Mouse (Mus musculus): Measurements from ENCODE around the gene Cd302.

The Cd302 gene

DNA sequence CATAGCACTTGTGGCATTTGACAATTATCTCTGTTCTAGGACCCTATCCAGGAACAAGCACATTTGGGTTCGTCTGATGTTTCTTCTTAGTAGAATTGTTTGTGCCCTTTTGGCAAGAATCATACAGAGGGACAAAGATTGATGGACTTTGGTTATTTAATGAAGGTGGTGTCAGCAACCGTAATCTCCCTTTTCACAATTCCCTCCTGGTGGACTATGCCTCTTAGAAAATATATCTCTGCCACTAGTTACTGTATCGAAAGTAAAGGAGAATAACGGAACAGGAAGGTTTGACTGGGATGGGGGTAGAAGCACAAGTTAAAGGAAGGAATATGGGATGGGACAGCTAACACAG is at the start of gene Cd302:
Cd302 (minus strand) TSS at position 22 of the 355 bp plus-strand sequence.
- DNase-seq (ENCODE audit: extremely low spot score, low read depth, low spot score): no peak

- no peak for DNase-seq (ENCODE audit: extremely low spot score, low read depth, low spot score)
These were observed 44.4 kb upstream of the Cd302 start for GRCm38 (mm10) chr2:60328641-60329040.

- no peak for DNase-seq (ENCODE audit: extremely low spot score, low read depth, low spot score)
These were observed 43.3 kb upstream of the Cd302 start for GRCm38 (mm10) chr2:60327581-60327980.

DNA sequence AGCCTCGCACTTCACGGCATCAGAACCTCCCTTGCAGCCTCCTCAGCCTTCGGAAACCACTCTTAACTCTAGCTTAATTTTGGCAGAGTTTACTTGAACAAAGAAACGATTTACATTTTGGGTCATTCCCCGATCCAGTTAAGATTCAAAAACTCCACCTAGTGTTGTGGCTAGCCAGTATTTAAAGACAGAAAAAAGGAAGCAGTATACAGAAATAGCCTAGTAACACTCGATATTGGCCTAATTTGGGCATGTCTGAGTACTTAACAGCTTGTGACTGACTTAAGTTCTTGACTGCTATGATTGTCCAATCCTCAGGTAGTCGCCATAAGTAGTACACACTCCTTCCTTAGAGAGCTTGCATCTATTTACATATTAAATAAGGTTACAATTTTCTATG is 42.7 kb upstream of the Cd302 start:
- DNase-seq (ENCODE audit: extremely low spot score, low read depth, low spot score): no peak

DNA sequence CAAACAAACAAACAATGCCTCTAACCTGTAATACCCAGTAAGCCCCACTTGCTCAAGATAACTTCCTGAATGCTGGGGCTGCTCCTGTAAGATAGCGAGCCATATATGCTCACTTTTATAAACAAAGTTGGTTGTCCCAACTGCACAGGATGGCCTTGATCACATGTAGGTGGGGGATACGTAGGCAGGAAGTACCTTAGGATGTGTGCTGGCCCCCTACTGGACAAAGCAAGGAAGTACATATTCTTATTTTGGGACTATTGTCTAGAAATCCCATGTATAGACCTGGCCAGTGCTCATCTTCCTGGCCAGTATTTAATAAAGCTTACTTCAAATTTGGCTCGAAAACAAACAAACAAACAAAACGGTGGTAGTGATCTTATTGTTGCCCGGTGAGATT is 39.1 kb upstream of the Cd302 start:
- DNase-seq (ENCODE audit: extremely low spot score, low read depth, low spot score): no peak

DNA sequence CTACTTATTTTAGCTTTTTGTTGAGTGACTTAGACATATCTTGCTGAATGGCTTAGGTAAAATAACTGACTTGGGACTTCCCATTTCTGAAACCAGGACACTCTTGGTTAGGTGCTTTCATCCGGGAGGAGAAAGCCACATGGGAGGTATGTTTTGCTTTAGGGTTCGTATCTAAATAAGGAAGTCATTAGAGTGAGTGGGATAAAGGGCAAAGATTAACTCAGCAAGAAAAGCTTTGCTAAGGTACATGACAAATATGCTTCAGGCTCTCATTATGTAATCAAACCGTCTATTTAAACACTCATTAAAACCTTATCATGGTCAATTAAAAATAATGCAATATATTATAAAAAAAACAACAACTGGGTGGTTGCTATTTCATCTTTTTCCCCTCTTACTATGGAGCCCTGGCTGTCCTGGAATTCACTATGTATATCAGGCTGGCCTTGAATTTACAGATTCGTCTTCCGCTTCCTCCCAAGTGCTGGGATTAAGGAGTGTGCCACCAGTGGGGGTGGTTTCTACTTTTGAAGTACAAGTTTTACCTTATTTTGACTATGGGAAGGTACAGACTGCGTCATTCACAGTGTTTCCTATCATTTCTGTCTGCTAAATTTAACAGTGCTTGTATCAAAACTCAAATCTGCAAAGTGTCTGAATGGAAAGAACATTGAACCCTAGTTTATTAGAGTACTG is 37.9 kb upstream of the Cd302 start:
- DNase-seq (ENCODE audit: extremely low spot score, low read depth, low spot score): no peak

DNA sequence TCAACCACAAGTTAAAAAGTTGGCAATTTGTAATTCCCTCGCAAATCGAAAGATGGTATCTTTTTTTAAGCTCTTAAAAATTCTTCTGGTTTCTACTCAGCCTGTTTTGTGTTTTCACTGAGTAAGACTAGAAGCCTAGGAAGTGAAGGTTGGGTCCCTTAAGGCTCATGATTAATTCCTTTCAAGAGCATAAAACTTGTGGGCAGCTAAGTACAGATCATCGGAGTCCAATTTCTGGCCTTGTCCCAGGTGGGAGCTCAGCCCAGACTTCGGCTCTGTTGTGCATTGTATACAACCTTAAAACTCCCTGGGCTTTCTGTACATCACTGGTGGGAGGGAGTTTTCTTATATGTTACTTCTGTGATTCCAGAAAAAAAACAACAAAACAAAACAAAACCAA is 19.5 kb upstream of the Cd302 start:
- DNase-seq (ENCODE audit: extremely low spot score, low read depth, low spot score): no peak

- DNase-seq (ENCODE audit: extremely low spot score, low read depth, low spot score): no peak
These were observed 15.0 kb upstream of the Cd302 start for GRCm38 (mm10) chr2:60299323-60299722.

GRCm38 (mm10) chr2:60298266-60298665 is 14.0 kb upstream of the Cd302 start:
- DNase-seq (ENCODE audit: extremely low spot score, low read depth, low spot score): no peak

- no peak for DNase-seq (ENCODE audit: extremely low spot score, low read depth, low spot score)
These were observed 7.1 kb upstream of the Cd302 start for GRCm38 (mm10) chr2:60291381-60291780.

DNA sequence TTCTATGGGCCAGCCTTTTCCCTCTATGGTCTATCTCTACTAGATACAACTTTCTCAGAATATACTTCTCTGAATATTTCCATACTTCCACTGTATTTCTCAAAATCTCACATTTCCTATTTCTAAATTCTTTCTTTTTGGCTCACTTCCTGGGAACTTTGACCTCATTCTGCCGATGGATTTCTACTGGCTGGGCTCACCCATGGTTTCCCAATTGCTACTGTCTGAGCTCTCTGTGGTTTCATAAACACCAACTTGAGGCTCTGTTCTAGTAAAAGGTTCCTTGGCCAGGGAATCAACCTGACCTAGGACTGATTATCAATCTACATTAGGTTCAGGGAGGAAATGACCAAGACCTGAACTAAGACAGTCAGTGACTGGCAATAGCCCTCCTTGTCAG is 5.2 kb upstream of the Cd302 start:
- DNase-seq (ENCODE audit: extremely low spot score, low read depth, low spot score): no peak

- DNase-seq (ENCODE audit: extremely low spot score, low read depth, low spot score): no peak
These were observed 4.3 kb upstream of the Cd302 start for GRCm38 (mm10) chr2:60288606-60289005.

DNA sequence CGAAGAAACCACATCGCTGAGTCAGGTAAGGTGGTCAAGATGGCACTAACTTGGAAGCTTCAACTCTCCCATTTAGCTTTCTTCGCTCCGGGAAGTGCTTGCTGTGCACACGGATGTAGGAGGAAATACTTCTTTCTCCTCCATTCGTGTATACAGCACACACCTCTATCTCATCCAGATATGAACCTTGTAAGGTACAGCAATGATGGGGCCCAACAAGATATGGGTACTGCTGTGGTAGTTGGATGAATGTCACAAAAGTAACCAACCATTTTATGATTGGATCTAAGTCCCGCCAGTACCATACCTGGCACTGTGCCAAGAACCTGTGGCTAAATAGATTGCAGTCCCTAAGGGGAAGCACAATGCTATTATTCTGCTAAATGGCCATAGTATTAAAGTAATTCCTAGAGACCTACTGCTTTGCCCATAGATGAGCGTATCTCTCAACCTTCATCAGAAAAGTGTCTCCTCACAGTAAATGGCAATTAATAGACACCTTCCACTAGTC is 874 bp upstream of the Cd302 start:
- no peak for DNase-seq (ENCODE audit: extremely low spot score, low read depth, low spot score)

DNA sequence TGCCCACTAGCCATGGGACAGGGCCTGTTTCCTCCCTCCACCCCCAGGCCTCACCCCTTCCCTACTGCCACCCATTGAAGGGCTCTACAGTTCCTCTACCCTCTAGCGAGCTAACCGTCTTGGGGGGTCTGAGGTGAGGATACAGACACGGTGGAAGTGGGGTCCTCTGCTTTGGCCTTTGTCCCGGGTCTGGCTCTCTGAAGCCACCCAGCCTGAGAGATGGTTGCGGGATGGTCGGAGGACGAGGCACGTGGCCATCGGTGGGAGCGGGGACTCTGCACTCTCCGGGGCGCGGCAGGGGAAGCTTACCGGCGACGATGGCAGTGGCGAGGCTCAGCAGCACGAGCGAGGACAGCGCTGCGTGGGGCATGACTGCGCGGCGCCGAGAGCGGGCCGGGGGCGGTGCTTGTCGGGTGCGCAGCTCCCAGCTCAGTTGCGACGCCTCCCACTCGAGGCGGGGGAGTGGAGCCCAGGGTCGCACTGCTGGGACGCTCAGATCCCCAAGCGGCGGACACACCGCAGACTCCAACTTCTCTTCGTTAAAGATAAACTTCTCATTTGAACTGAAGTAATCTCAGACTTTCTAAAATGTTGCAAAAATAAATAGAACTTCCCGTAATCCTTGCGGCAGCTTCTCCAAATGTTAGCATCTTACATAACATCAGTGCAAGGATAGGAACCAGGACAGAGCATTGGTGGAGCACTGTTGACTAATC is 379 bp downstream of the Cd302 start:
- DNase-seq (ENCODE audit: extremely low spot score, low read depth, low spot score): no peak

- DNase-seq (ENCODE audit: extremely low spot score, low read depth, low spot score): no peak
These were observed 1.0 kb downstream of the Cd302 start for GRCm38 (mm10) chr2:60283208-60283750.

GRCm38 (mm10) chr2:60282625-60283024 is 1.7 kb downstream of the Cd302 start:
- DNase-seq (ENCODE audit: extremely low spot score, low read depth, low spot score): no peak

- no peak for DNase-seq (ENCODE audit: extremely low spot score, low read depth, low spot score)
These were observed 5.7 kb downstream of the Cd302 start for GRCm38 (mm10) chr2:60278627-60279026.

DNA sequence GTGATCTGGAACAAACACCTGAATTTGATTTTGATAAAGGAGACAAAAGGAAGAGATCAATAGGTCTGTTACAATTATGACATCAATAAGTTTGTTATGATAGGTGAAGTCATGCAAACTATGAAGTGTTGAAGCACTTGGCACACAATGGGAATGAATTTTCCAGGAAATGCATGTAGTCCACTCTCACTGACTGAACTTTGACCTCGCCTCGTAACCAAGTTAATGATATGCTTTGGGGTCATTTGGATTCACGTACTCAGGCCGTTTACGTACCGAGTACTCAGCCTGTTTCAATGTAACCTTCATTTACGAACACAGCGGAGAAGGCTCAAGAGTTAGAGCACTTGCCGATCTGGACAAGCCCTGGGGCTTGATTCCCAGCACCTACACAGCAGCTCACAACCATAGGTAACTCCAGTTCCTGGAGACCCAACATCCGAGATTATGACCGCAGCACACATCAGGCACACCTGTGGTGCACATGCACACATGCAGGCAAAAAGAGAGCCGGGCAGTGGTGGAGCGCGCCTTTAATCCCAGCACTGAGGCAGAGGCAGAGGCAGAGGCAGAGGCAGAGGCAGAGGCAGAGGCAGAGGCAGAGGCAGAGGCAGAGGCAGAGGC is 14.3 kb downstream of the Cd302 start:
- no peak for DNase-seq (ENCODE audit: extremely low spot score, low read depth, low spot score)

DNA sequence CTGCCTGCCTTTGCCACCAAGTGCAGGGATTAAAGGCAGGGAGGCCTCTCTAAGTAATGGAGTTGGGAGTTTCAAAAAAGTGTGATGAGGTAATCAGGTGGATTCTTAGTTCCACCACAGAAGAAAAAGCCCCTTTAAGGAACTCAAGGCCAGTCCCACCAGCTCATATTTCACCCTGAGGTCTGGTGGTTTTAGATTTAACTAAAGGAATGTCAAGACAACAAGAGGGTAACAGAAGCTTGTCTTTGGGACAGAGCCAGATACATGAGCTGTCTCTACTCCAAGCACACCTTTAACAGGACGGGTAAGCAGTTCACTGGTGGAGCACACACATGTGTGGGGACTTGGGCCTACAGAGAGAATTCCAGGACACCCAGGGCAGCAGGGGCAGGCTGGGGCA is 16.7 kb downstream of the Cd302 start:
- no peak for DNase-seq (ENCODE audit: extremely low spot score, low read depth, low spot score)

GRCm38 (mm10) chr2:60260621-60261350 is 23.5 kb downstream of the Cd302 start:
- DNase-seq (ENCODE audit: extremely low spot score, low read depth, low spot score): no peak

DNA sequence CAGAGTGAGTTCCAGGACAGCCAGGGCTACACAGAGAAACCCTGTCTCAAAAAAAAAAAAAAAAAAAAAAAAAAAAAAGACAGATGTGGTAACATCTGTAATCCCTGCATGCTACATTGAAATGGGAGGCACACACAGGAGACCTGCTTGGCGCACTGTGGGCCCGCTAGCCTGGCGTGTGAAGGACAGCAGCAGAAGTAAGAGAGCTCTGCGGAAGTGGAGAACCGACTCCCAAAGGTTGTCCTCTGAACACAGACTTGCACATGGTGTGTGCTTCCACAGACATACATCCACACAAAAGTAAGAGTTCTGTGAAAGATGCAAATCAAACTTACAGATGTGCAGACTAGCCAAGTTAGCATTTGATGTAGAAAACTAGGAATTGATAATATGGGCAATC is 25.1 kb downstream of the Cd302 start:
- no peak for DNase-seq (ENCODE audit: extremely low spot score, low read depth, low spot score)
